25 mouse cellular contexts compared by ENCODE assay signal in the genomic region with DNA sequence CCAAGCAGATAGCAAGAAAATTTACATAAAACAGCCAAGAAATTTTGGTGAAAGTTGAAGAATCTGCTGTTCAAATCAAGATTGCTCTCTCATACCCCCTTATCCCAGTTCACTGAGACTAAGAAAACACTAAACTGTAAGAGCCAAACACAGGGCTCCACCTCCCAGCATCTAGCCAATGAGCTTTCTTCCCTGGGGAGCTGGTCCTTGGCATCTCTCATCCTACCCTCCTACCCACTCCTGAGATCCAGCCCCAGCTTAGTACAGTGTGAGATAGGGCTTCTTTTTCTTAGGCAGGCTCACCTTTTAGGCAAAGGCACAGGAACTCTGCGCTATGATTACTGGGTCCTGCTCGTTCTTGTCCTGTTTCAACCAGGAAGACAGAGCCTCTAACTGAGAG. TPM values are rescaled to one million over a fixed set of nuclear protein-coding genes. Genes with fewer than 3 reads are reported as not detected.
DNase-seq lines count a peak whose midpoint lies in the region; ATAC-seq lines count a peak whose summit lies in the region.
"Had no signal": no experiment of that assay in that cellular context is flagged by ENCODE, and none has a peak within 500 bp of the region (broad histone marks: within the 10 kb centered on the region; RNA-seq: fewer than 3 reads in every experiment).

No protein-coding gene starts in this region.

- no peaks in the 10 kb centered on the region for H3K9me3 ChIP-seq in heart, embryonic 10.5 days
- H3K9me3 ChIP-seq in lung, embryonic 16.5 days (ENCODE audit: control insufficient read depth, low read length): no peaks in the 10 kb centered on the region
- no peaks in the 10 kb centered on the region for H3K9me3 ChIP-seq in limb, embryonic 10.5 days (replicated peaks)
- H3K9me3 ChIP-seq: embryonic facial prominence, embryonic 12.5 days; forebrain, embryonic 12.5 days; hindbrain, embryonic 15.5 days; limb, embryonic 15.5 days; midbrain, embryonic 15.5 days; stomach, embryonic 15.5 days had no signal

- no peak overlapping the region for H3K9ac ChIP-seq in lung, embryonic 16.5 days (ENCODE audit: low read length)
- H3K9ac ChIP-seq: embryonic facial prominence, embryonic 12.5 days; forebrain, embryonic 12.5 days; hindbrain, embryonic 15.5 days; limb, embryonic 15.5 days; liver, embryonic 14.5 days; midbrain, embryonic 15.5 days; stomach, embryonic 15.5 days had no signal

- H3K36me3 ChIP-seq in heart, embryonic 10.5 days: peaks cover 19% of the 10 kb centered on the region
- peaks cover 16% of the 10 kb centered on the region for H3K36me3 ChIP-seq in lung, embryonic 16.5 days (ENCODE audit: control insufficient read depth, insufficient read depth, low read length)
- peaks cover 12% of the 10 kb centered on the region for H3K36me3 ChIP-seq in limb, embryonic 10.5 days
- H3K36me3 ChIP-seq: forebrain, embryonic 12.5 days; hindbrain, embryonic 15.5 days; midbrain, embryonic 15.5 days had no signal

- intact Hi-C loops in heart, postnatal 36 days (cut with DNase I): no loop called here

- WGBS in heart, embryonic 10.5 days: 72% methylated on average over 2 of the region's 2 CpGs
- WGBS in lung, embryonic 16.5 days: 72% methylated on average over 2 of the region's 2 CpGs
- WGBS in limb, embryonic 10.5 days: 78% methylated on average over 2 of the region's 2 CpGs

- no peaks in the 10 kb centered on the region for H3K4me1 ChIP-seq in heart, embryonic 10.5 days
- H3K4me1 ChIP-seq in lung, embryonic 16.5 days (replicated peaks; ENCODE audit: control insufficient read depth, insufficient read depth, low read length): peaks cover 11% of the 10 kb centered on the region
- peaks cover 11% of the 10 kb centered on the region for H3K4me1 ChIP-seq in limb, embryonic 10.5 days
- H3K4me1 ChIP-seq: embryonic facial prominence, embryonic 12.5 days; forebrain, embryonic 12.5 days; hindbrain, embryonic 15.5 days; limb, embryonic 15.5 days; midbrain, embryonic 15.5 days; stomach, embryonic 15.5 days had no signal

- H3K27ac ChIP-seq in heart, embryonic 10.5 days: no peak overlapping the region
- peak overlapping the region; percentile 33; the same call in 1 of the 2 replicates for H3K27ac ChIP-seq in lung, embryonic 16.5 days (ENCODE audit: low read length)
- H3K27ac ChIP-seq in limb, embryonic 10.5 days: no peak overlapping the region
- H3K27ac ChIP-seq: embryonic facial prominence, embryonic 12.5 days; forebrain, embryonic 12.5 days; hindbrain, embryonic 15.5 days; limb, embryonic 15.5 days; liver, embryonic 14.5 days; macrophage; midbrain, embryonic 15.5 days; stomach, embryonic 15.5 days had no signal

- ATAC-seq in lung, embryonic 16.5 days (ENCODE audit: low read depth): no peak
- ATAC-seq: intestine, embryonic 16.5 days; midbrain, embryonic 15.5 days had no signal

- H3K4me2 ChIP-seq in lung, embryonic 16.5 days (ENCODE audit: low read depth, low read length): no peak overlapping the region
- H3K4me2 ChIP-seq: embryonic facial prominence, embryonic 12.5 days; forebrain, embryonic 12.5 days; hindbrain, embryonic 15.5 days; limb, embryonic 15.5 days; midbrain, embryonic 15.5 days; stomach, embryonic 15.5 days had no signal

- no peak overlapping the region for H3K4me3 ChIP-seq in heart, embryonic 10.5 days
- H3K4me3 ChIP-seq in lung, embryonic 16.5 days (ENCODE audit: low read length): no peak overlapping the region
- no peak overlapping the region for H3K4me3 ChIP-seq in limb, embryonic 10.5 days
- H3K4me3 ChIP-seq: embryonic facial prominence, embryonic 12.5 days; forebrain, embryonic 12.5 days; hindbrain, embryonic 15.5 days; limb, embryonic 15.5 days; midbrain, embryonic 15.5 days; stomach, embryonic 15.5 days had no signal

- no peaks in the 10 kb centered on the region for H3K27me3 ChIP-seq in heart, embryonic 10.5 days (ENCODE audit: insufficient read depth, poor library complexity, severe bottlenecking)
- no peaks in the 10 kb centered on the region for H3K27me3 ChIP-seq in lung, embryonic 16.5 days (ENCODE audit: control insufficient read depth, insufficient read depth, low read depth, low read length)
- H3K27me3 ChIP-seq in limb, embryonic 10.5 days (ENCODE audit: low read depth, poor library complexity, severe bottlenecking): no peaks in the 10 kb centered on the region
- H3K27me3 ChIP-seq: embryonic facial prominence, embryonic 12.5 days; forebrain, embryonic 12.5 days; hindbrain, embryonic 15.5 days; limb, embryonic 15.5 days; midbrain, embryonic 15.5 days; stomach, embryonic 15.5 days had no signal

- peak; percentile 65 for DNase-seq in adrenal gland, postnatal 14 days
- DNase-seq in adrenal gland, postnatal 4 days (ENCODE audit: low spot score in 2 of 2): no peak
- DNase-seq in heart, embryonic 10.5 days (ENCODE audit: low spot score): peak; percentile 35
- no peak for DNase-seq in heart, postnatal 36 days
- DNase-seq in lung, postnatal 25 days (ENCODE audit: low spot score): no peak
- peak; percentile 1 for DNase-seq in limb, embryonic 10.5 days (ENCODE audit: low spot score)
- DNase-seq in right cerebral cortex, postnatal 14 days: no peak
- DNase-seq: cerebellum, adult 18-20 months; cerebellum, postnatal 14 days; kidney, adult 9 months; kidney, postnatal 36 days; layer of hippocampus, postnatal 36 days; thymus, adult 18-20 months; thymus, postnatal 36 days had no signal

RNA-seq across cellular contexts. Expression of a gene that starts 34.0 kb away (rescaled TPM):
- total RNA-seq in adrenal gland, postnatal 14 days (2021): 112 and 113 TPM in 2 replicates
- total RNA-seq in adrenal gland, postnatal 4 days (2021): 100 to 1,000 TPM; 159 to 178 TPM
- polyA plus RNA-seq in heart, embryonic 10.5 days (2016; fragmentation: Nextera tagmentation; extraction: Ambion mirVana): 98.2 and 147 TPM in 2 replicates
- total RNA-seq in heart, postnatal 36 days (2021): 10 to 100 TPM; 51.5 to 55.6 TPM
- polyA plus RNA-seq in lung, embryonic 16.5 days (2015; fragmentation: Nextera tagmentation; extraction: Ambion mirVana): 298 and 312 TPM in 2 replicates
- polyA plus RNA-seq in limb, embryonic 10.5 days (2016; fragmentation: Nextera tagmentation; extraction: Ambion mirVana): 27.7 and 29.8 TPM in 2 replicates
- total RNA-seq: hematopoietic stem cell, adult 5-6 weeks had no signal

Comparison
In these comparisons a context has a peak if more than half of its experiments do, and no peak if none do; other contexts are left out.
1. DNase-seq: peak in adrenal gland, postnatal 14 days (single experiment), heart, embryonic 10.5 days (single experiment) and limb, embryonic 10.5 days (single experiment); none in adrenal gland, postnatal 4 days (0 of 2), heart, postnatal 36 days (0 of 2), lung, postnatal 25 days (single experiment) and right cerebral cortex, postnatal 14 days (single experiment).